Mouse (Mus musculus): ENCODE measurements at regions not wholly inside any gene's neighbourhood (a gene's known extent, or its start where the extent isn't known, plus 50 kb on each side); places are given as distances from the start of the nearest gene placed in this dataset.

GRCm38 (mm10) chr4:124277456-124278181 lies 333.0 kb downstream of the 3100002H09Rik start:
- peak; percentile 63 for DNase-seq (ENCODE audit: low spot score)
- Histone ChIP-seq H3K36me3 (no peaks in the 10 kb centered on the region), H3K9me3 (replicated peaks) (no peaks in the 10 kb centered on the region), H3K27me3 (ENCODE audit: low read depth, poor library complexity, severe bottlenecking) (peaks cover 56% of the 10 kb centered on the region), H3K4me1 (peaks cover 18% of the 10 kb centered on the region), H3K27ac (peak overlapping the region; percentile 89), H3K4me3 (peak overlapping the region; percentile 62)
- WGBS: under 1% methylated on average over 43 of the region's 43 CpGs

- Histone ChIP-seq H3K9me3 (replicated peaks) (no peaks in the 10 kb centered on the region), H3K36me3 (no peaks in the 10 kb centered on the region), H3K4me1 (peaks cover 18% of the 10 kb centered on the region), H3K27ac (peak overlapping the region; percentile 89), H3K4me3 (peak overlapping the region; percentile 62), H3K27me3 (ENCODE audit: low read depth, poor library complexity, severe bottlenecking) (peaks cover 56% of the 10 kb centered on the region)
- no peak for DNase-seq (ENCODE audit: low spot score)
- 7% methylated on average over 21 of the region's 21 CpGs for WGBS
Observed at GRCm38 (mm10) chr4:124276741-124277455, 333.7 kb downstream of the 3100002H09Rik start.

GRCm38 (mm10) chr4:124272002-124272401 lies 338.6 kb downstream of the 3100002H09Rik start:
- Histone ChIP-seq H3K9me3 (replicated peaks) (no peaks in the 10 kb centered on the region), H3K4me1 (peaks cover 6% of the 10 kb centered on the region), H3K36me3 (no peaks in the 10 kb centered on the region), H3K4me3 (no peak overlapping the region), H3K27me3 (ENCODE audit: low read depth, poor library complexity, severe bottlenecking) (peaks cover 38% of the 10 kb centered on the region), H3K27ac (no peak overlapping the region)
- 85% methylated on average over 2 of the region's 2 CpGs for WGBS
- DNase-seq (ENCODE audit: low spot score): no peak

GRCm38 (mm10) chr4:124268404-124268803 lies 342.2 kb downstream of the 3100002H09Rik start:
- 84% methylated on average over 4 of the region's 4 CpGs for WGBS
- H3K4me1 ChIP-seq: no peaks in the 10 kb centered on the region
- DNase-seq (ENCODE audit: low spot score): no peak
- no peak overlapping the region for H3K4me3 ChIP-seq
- 0 out of 2 replicates have a peak, but pooled peaks cover 17% of the 10 kb centered on the region for H3K27me3 ChIP-seq (ENCODE audit: low read depth, poor library complexity, severe bottlenecking)
- H3K9me3 ChIP-seq (replicated peaks): no peaks in the 10 kb centered on the region
- no peaks in the 10 kb centered on the region for H3K36me3 ChIP-seq
- no peak overlapping the region for H3K27ac ChIP-seq

- no peak for DNase-seq (ENCODE audit: low spot score)
- WGBS: 77% methylated on average over 4 of the region's 4 CpGs
- H3K27me3 ChIP-seq (ENCODE audit: low read depth, poor library complexity, severe bottlenecking): 0 out of 2 replicates have a peak, but pooled peaks cover 14% of the 10 kb centered on the region
- H3K4me3 ChIP-seq: no peak overlapping the region
- no peaks in the 10 kb centered on the region for H3K9me3 ChIP-seq (replicated peaks)
- no peaks in the 10 kb centered on the region for H3K4me1 ChIP-seq
- H3K36me3 ChIP-seq: no peaks in the 10 kb centered on the region
- no peak overlapping the region for H3K27ac ChIP-seq
Observed at GRCm38 (mm10) chr4:124266573-124266972, 344.0 kb downstream of the 3100002H09Rik start.

- Histone ChIP-seq H3K36me3 (no peaks in the 10 kb centered on the region), H3K4me1 (no peaks in the 10 kb centered on the region), H3K9me3 (replicated peaks) (no peaks in the 10 kb centered on the region), H3K4me3 (no peak overlapping the region), H3K27me3 (ENCODE audit: low read depth, poor library complexity, severe bottlenecking) (0 out of 2 replicates have a peak, but pooled peaks cover 14% of the 10 kb centered on the region), H3K27ac (no peak overlapping the region)
- DNase-seq (ENCODE audit: low spot score): no peak
- 85% methylated on average over 15 of the region's 15 CpGs for WGBS
Observed at GRCm38 (mm10) chr4:124265527-124265926, 345.1 kb downstream of the 3100002H09Rik start.

GRCm38 (mm10) chr4:124257006-124257405 lies 339.2 kb upstream of the 4930535I16Rik start:
- no peak for DNase-seq (ENCODE audit: low spot score)
- Histone ChIP-seq H3K4me3 (no peak overlapping the region), H3K36me3 (no peaks in the 10 kb centered on the region), H3K27me3 (ENCODE audit: low read depth, poor library complexity, severe bottlenecking) (peaks cover 50% of the 10 kb centered on the region), H3K4me1 (peaks cover 16% of the 10 kb centered on the region), H3K27ac (no peak overlapping the region), H3K9me3 (replicated peaks) (no peaks in the 10 kb centered on the region)
- WGBS: 27% methylated on average over 9 of the region's 9 CpGs

GRCm38 (mm10) chr4:124256515-124256914 lies 338.7 kb upstream of the 4930535I16Rik start:
- Histone ChIP-seq H3K27ac (no peak overlapping the region), H3K4me1 (peaks cover 16% of the 10 kb centered on the region), H3K36me3 (no peaks in the 10 kb centered on the region), H3K9me3 (replicated peaks) (no peaks in the 10 kb centered on the region), H3K4me3 (no peak overlapping the region), H3K27me3 (ENCODE audit: low read depth, poor library complexity, severe bottlenecking) (peaks cover 55% of the 10 kb centered on the region)
- 81% methylated on average over 7 of the region's 7 CpGs for WGBS
- DNase-seq (ENCODE audit: low spot score): no peak

- Histone ChIP-seq H3K36me3 (no peaks in the 10 kb centered on the region), H3K4me1 (peaks cover 16% of the 10 kb centered on the region), H3K27ac (no peak overlapping the region), H3K4me3 (no peak overlapping the region), H3K27me3 (ENCODE audit: low read depth, poor library complexity, severe bottlenecking) (peaks cover 57% of the 10 kb centered on the region), H3K9me3 (replicated peaks) (no peaks in the 10 kb centered on the region)
- WGBS: 59% methylated on average over 7 of the region's 7 CpGs
- no peak for DNase-seq (ENCODE audit: low spot score)
Observed at GRCm38 (mm10) chr4:124255183-124255543, 337.3 kb upstream of the 4930535I16Rik start.

- Histone ChIP-seq H3K9me3 (replicated peaks) (no peaks in the 10 kb centered on the region), H3K27me3 (ENCODE audit: low read depth, poor library complexity, severe bottlenecking) (peaks cover 57% of the 10 kb centered on the region), H3K4me1 (peaks cover 16% of the 10 kb centered on the region), H3K27ac (no peak overlapping the region), H3K36me3 (no peaks in the 10 kb centered on the region), H3K4me3 (no peak overlapping the region)
- 46% methylated on average over 22 of the region's 22 CpGs for WGBS
- no peak for DNase-seq (ENCODE audit: low spot score)
Observed at GRCm38 (mm10) chr4:124254446-124255182, 336.8 kb upstream of the 4930535I16Rik start.

GRCm38 (mm10) chr4:124241600-124241999 lies 323.8 kb upstream of the 4930535I16Rik start:
- H3K4me1 ChIP-seq: peaks cover 9% of the 10 kb centered on the region; the same call in 1 of the 2 replicates
- H3K36me3 ChIP-seq: no peaks in the 10 kb centered on the region
- H3K9me3 ChIP-seq (replicated peaks): no peaks in the 10 kb centered on the region
- WGBS: 56% methylated on average over 13 of the region's 13 CpGs
- no peak overlapping the region for H3K27ac ChIP-seq
- DNase-seq (ENCODE audit: low spot score): no peak
- H3K27me3 ChIP-seq (ENCODE audit: low read depth, poor library complexity, severe bottlenecking): peaks cover 7% of the 10 kb centered on the region; the same call in 1 of the 2 replicates
- H3K4me3 ChIP-seq: no peak overlapping the region

- no peak overlapping the region for H3K27ac ChIP-seq
- H3K27me3 ChIP-seq (ENCODE audit: low read depth, poor library complexity, severe bottlenecking): peaks cover 35% of the 10 kb centered on the region; the same call in 1 of the 2 replicates
- no peaks in the 10 kb centered on the region for H3K36me3 ChIP-seq
- no peak for DNase-seq (ENCODE audit: low spot score)
- H3K4me3 ChIP-seq: no peak overlapping the region
- 69% methylated on average over 16 of the region's 16 CpGs for WGBS
- 0 out of 2 replicates have a peak, but pooled peaks cover 1% of the 10 kb centered on the region for H3K4me1 ChIP-seq
- no peaks in the 10 kb centered on the region for H3K9me3 ChIP-seq (replicated peaks)
Observed at GRCm38 (mm10) chr4:124236476-124236875, 318.7 kb upstream of the 4930535I16Rik start.
